Mouse (Mus musculus) heart, postnatal 10 days (tissue): ENCODE data around the gene Abcg8. TPM values are rescaled to one million over a fixed set of nuclear protein-coding genes. Genes with fewer than 3 reads are reported as not detected.

ENCODE experiments used
- DNase-seq, 2 experiments: peaks; one replicate each; pipeline ENCODE4 v3.0.0; 2021
- intact Hi-C: fragments of 180-260 bp; cut with DNase I; formaldehyde crosslinking; loops from one replicate; pipeline ENCODE4 v1.15.1; 2025
- total RNA-seq, 2 experiments: library from RNA; stranded (reverse); gene quantifications; 2 replicates each; pipeline ENCODE4 v1.2.3; 2021

Abcg8 gene
- not detected for total RNA-seq

GRCm38 (mm10) chr17:84675951-84676366, at the start of gene Abcg8:
Gene Abcg8 (plus strand): TSS chr17:84676302.
- intact Hi-C loops: no loop called here
- DNase-seq: peak; percentile 34 to 36

- DNase-seq: no peak
- intact Hi-C loops: no loop called here
Observed at GRCm38 (mm10) chr17:84626857-84627305, 49.2 kb upstream of the Abcg8 start.

GRCm38 (mm10) chr17:84627721-84628120, 48.4 kb upstream of the Abcg8 start:
- intact Hi-C loops: no loop called here
- DNase-seq: no peak

- intact Hi-C loops: no loop called here
- DNase-seq: no peak
Observed at GRCm38 (mm10) chr17:84628611-84629010, 47.5 kb upstream of the Abcg8 start.

- intact Hi-C loops: no loop called here
- no peak for DNase-seq
Observed at GRCm38 (mm10) chr17:84631836-84632235, 44.3 kb upstream of the Abcg8 start.

- intact Hi-C loops: no loop called here
- DNase-seq: no peak
Observed at GRCm38 (mm10) chr17:84633443-84633842, 42.7 kb upstream of the Abcg8 start.

- no peak for DNase-seq
- intact Hi-C loops: no loop called here
Observed at GRCm38 (mm10) chr17:84636328-84636727, 39.8 kb upstream of the Abcg8 start.

GRCm38 (mm10) chr17:84637971-84638370, 38.1 kb upstream of the Abcg8 start:
- intact Hi-C loops: no loop called here
- no peak for DNase-seq

GRCm38 (mm10) chr17:84639796-84640378, 36.2 kb upstream of the Abcg8 start:
- intact Hi-C loops: no loop called here
- DNase-seq: no peak

- intact Hi-C loops: no loop called here
- peak in 1 of 2 experiments; percentile 50 for DNase-seq
Observed at GRCm38 (mm10) chr17:84641893-84642292, 34.2 kb upstream of the Abcg8 start.

GRCm38 (mm10) chr17:84642324-84642723, 33.8 kb upstream of the Abcg8 start:
- no peak for DNase-seq
- intact Hi-C loops: no loop called here

GRCm38 (mm10) chr17:84644292-84645050, 31.6 kb upstream of the Abcg8 start:
- intact Hi-C loops: no loop called here

GRCm38 (mm10) chr17:84645119-84645518, 31.0 kb upstream of the Abcg8 start:
- intact Hi-C loops: no loop called here
- DNase-seq: no peak

More at GRCm38 (mm10) chr17:84644292-84645050, 31.6 kb upstream of the Abcg8 start:
- no peak for DNase-seq

- no peak for DNase-seq
- intact Hi-C loops: no loop called here
Observed at GRCm38 (mm10) chr17:84645894-84646293, 30.2 kb upstream of the Abcg8 start.

GRCm38 (mm10) chr17:84646477-84646876, 29.6 kb upstream of the Abcg8 start:
- no peak for DNase-seq
- intact Hi-C loops: no loop called here

- intact Hi-C loops: no loop called here
Observed at GRCm38 (mm10) chr17:84647630-84648029, 28.5 kb upstream of the Abcg8 start.

GRCm38 (mm10) chr17:84650302-84651017, 25.6 kb upstream of the Abcg8 start:
- intact Hi-C loops: no loop called here
- no peak for DNase-seq

More at GRCm38 (mm10) chr17:84647630-84648029, 28.5 kb upstream of the Abcg8 start:
- no peak for DNase-seq

- no peak for DNase-seq
- intact Hi-C loops: no loop called here
Observed at GRCm38 (mm10) chr17:84653544-84653943, 22.6 kb upstream of the Abcg8 start.

- no peak for DNase-seq
- intact Hi-C loops: no loop called here
Observed at GRCm38 (mm10) chr17:84656205-84656604, 19.9 kb upstream of the Abcg8 start.

GRCm38 (mm10) chr17:84656653-84657421, 19.3 kb upstream of the Abcg8 start:
- DNase-seq: no peak
- intact Hi-C loops: no loop called here

GRCm38 (mm10) chr17:84657422-84657732, 18.7 kb upstream of the Abcg8 start:
- no peak for DNase-seq
- intact Hi-C loops: no loop called here
